Mouse (Mus musculus) lung, postnatal 0 days (tissue): ENCODE results near the gene Il21.

Experiments used
- CTCF ChIP-seq: IDR thresholded peaks from 2 replicates; pipeline ENCODE4 v1.5.1; 2016; ENCODE audit warnings: antibody characterized with exemption, mild to moderate bottlenecking
- EP300 ChIP-seq: IDR thresholded peaks from 2 replicates; pipeline ENCODE4 v1.6.1; 2016; ENCODE audit warnings: antibody characterized with exemption, mild to moderate bottlenecking, control low read depth

GRCm38 (mm10) chr3:37268338-37268737, 35.9 kb upstream of the Il21 start:
- TF ChIP-seq CTCF (no peak), EP300 (no peak)
